Mouse (Mus musculus): Measurements from ENCODE around the gene Selenos. TPM values are rescaled to one million over a fixed set of nuclear protein-coding genes. Genes with fewer than 3 reads are reported as not detected.
"Not testable (repeated sequence)": the region's sequence is repeated elsewhere in the genome, so short reads cannot be mapped to it uniquely, and the experiment has no call there.

Gene Selenos
- polyA plus RNA-seq, 1 experiment from 2014 or later, result 123 TPM

- Histone ChIP-seq H3K9me3 (ENCODE audit: control insufficient read depth, low read length) (no peaks in the 10 kb centered on the region), H3K4me1 (replicated peaks; ENCODE audit: control insufficient read depth, insufficient read depth, low read length) (no peaks in the 10 kb centered on the region), H3K27ac (ENCODE audit: low read length) (no peak overlapping the region), H3K9ac (ENCODE audit: low read length) (no peak overlapping the region), H3K27me3 (ENCODE audit: control insufficient read depth, insufficient read depth, low read depth, low read length) (no peaks in the 10 kb centered on the region), H3K4me3 (ENCODE audit: low read length) (no peak overlapping the region), H3K36me3 (ENCODE audit: control insufficient read depth, insufficient read depth, low read length) (no peaks in the 10 kb centered on the region), H3K4me2 (ENCODE audit: low read depth, low read length) (no peak overlapping the region)
- ATAC-seq (ENCODE audit: low read depth), result no peak
- 77% methylated on average over 4 of the region's 4 CpGs for WGBS
These were observed 31.5 kb upstream of the Selenos start for GRCm38 (mm10) chr7:66047975-66048374.

GRCm38 (mm10) chr7:66048446-66049230 is 30.8 kb upstream of the Selenos start:
- no peak overlapping the region for H3K4me2 ChIP-seq (ENCODE audit: low read depth, low read length)
- ATAC-seq (ENCODE audit: low read depth), result no peak
- no peak overlapping the region for H3K9ac ChIP-seq (ENCODE audit: low read length)
- no peak overlapping the region for H3K27ac ChIP-seq (ENCODE audit: low read length)
- H3K36me3 ChIP-seq (ENCODE audit: control insufficient read depth, insufficient read depth, low read length), result no peaks in the 10 kb centered on the region
- H3K4me3 ChIP-seq (ENCODE audit: low read length), result no peak overlapping the region
- no peaks in the 10 kb centered on the region for H3K27me3 ChIP-seq (ENCODE audit: control insufficient read depth, insufficient read depth, low read depth, low read length)
- WGBS, result 79% methylated on average over 12 of the region's 12 CpGs
- H3K9me3 ChIP-seq (ENCODE audit: control insufficient read depth, low read length), result no peaks in the 10 kb centered on the region
- no peaks in the 10 kb centered on the region for H3K4me1 ChIP-seq (replicated peaks; ENCODE audit: control insufficient read depth, insufficient read depth, low read length)

GRCm38 (mm10) chr7:66053946-66054483 is 25.4 kb upstream of the Selenos start:
- Histone ChIP-seq H3K4me2 (ENCODE audit: low read depth, low read length) (no peak overlapping the region), H3K9me3 (ENCODE audit: control insufficient read depth, low read length) (no peaks in the 10 kb centered on the region), H3K4me3 (ENCODE audit: low read length) (no peak overlapping the region), H3K27me3 (ENCODE audit: control insufficient read depth, insufficient read depth, low read depth, low read length) (no peaks in the 10 kb centered on the region), H3K27ac (ENCODE audit: low read length) (no peak overlapping the region), H3K9ac (ENCODE audit: low read length) (no peak overlapping the region), H3K36me3 (ENCODE audit: control insufficient read depth, insufficient read depth, low read length) (no peaks in the 10 kb centered on the region), H3K4me1 (replicated peaks; ENCODE audit: control insufficient read depth, insufficient read depth, low read length) (no peaks in the 10 kb centered on the region)
- 81% methylated on average over 4 of the region's 4 CpGs for WGBS
- no peak for ATAC-seq (ENCODE audit: low read depth)

GRCm38 (mm10) chr7:66055356-66055755 is 24.1 kb upstream of the Selenos start:
- not testable (repeated sequence) for H3K27me3 ChIP-seq (ENCODE audit: control insufficient read depth, insufficient read depth, low read depth, low read length); H3K4me3 ChIP-seq (ENCODE audit: low read length); H3K9ac ChIP-seq (ENCODE audit: low read length); H3K9me3 ChIP-seq (ENCODE audit: control insufficient read depth, low read length); H3K27ac ChIP-seq (ENCODE audit: low read length); H3K4me1 ChIP-seq (replicated peaks; ENCODE audit: control insufficient read depth, insufficient read depth, low read length); H3K36me3 ChIP-seq (ENCODE audit: control insufficient read depth, insufficient read depth, low read length); H3K4me2 ChIP-seq (ENCODE audit: low read depth, low read length); ATAC-seq (ENCODE audit: low read depth)
- 5% methylated on average over 2 of the region's 2 CpGs for WGBS

GRCm38 (mm10) chr7:66058703-66059102 is 20.7 kb upstream of the Selenos start, which contains the start of gene Snrpa1:
Snrpa1 (plus strand) TSS chr7:66059003.
- H3K9me3 ChIP-seq (ENCODE audit: control insufficient read depth, low read length), result no peaks in the 10 kb centered on the region
- WGBS, result 85% methylated on average over 1 of the region's 1 CpGs
- H3K27ac ChIP-seq (ENCODE audit: low read length), result no peak within 1 kb of the TSS; the same call in 1 of the 2 replicates
- H3K36me3 ChIP-seq (ENCODE audit: control insufficient read depth, insufficient read depth, low read length), result 0 out of 2 replicates have a peak, but pooled peaks cover 2% of the 10 kb centered on the region
- peak within 1 kb of the TSS; percentile 99 for H3K4me3 ChIP-seq (ENCODE audit: low read length)
- peak within 1 kb of the TSS; percentile 73 for H3K4me2 ChIP-seq (ENCODE audit: low read depth, low read length)
- no peak for ATAC-seq (ENCODE audit: low read depth)
- H3K4me1 ChIP-seq (replicated peaks; ENCODE audit: control insufficient read depth, insufficient read depth, low read length), result peaks cover 9% of the 10 kb centered on the region
- no peaks in the 10 kb centered on the region for H3K27me3 ChIP-seq (ENCODE audit: control insufficient read depth, insufficient read depth, low read depth, low read length)
- peak within 1 kb of the TSS; percentile 97 for H3K9ac ChIP-seq (ENCODE audit: low read length)

- Histone ChIP-seq H3K4me2 (ENCODE audit: low read depth, low read length) (peak overlapping the region; percentile 73), H3K27ac (ENCODE audit: low read length) (peak overlapping the region; percentile 72), H3K27me3 (ENCODE audit: control insufficient read depth, insufficient read depth, low read depth, low read length) (no peaks in the 10 kb centered on the region), H3K36me3 (ENCODE audit: control insufficient read depth, insufficient read depth, low read length) (peaks cover 11% of the 10 kb centered on the region), H3K9ac (ENCODE audit: low read length) (peak overlapping the region; percentile 97), H3K9me3 (ENCODE audit: control insufficient read depth, low read length) (no peaks in the 10 kb centered on the region), H3K4me1 (replicated peaks; ENCODE audit: control insufficient read depth, insufficient read depth, low read length) (peaks cover 9% of the 10 kb centered on the region), H3K4me3 (ENCODE audit: low read length) (peak overlapping the region; percentile 99)
- under 1% methylated on average over 64 of the region's 64 CpGs for WGBS
- ATAC-seq (ENCODE audit: low read depth), result peak; percentile 97
These were observed 19.1 kb upstream of the Selenos start for GRCm38 (mm10) chr7:66060066-66060956.

GRCm38 (mm10) chr7:66061057-66061456 is 18.4 kb upstream of the Selenos start:
- H3K27me3 ChIP-seq (ENCODE audit: control insufficient read depth, insufficient read depth, low read depth, low read length), result no peaks in the 10 kb centered on the region
- peaks cover 9% of the 10 kb centered on the region for H3K4me1 ChIP-seq (replicated peaks; ENCODE audit: control insufficient read depth, insufficient read depth, low read length)
- no peaks in the 10 kb centered on the region for H3K9me3 ChIP-seq (ENCODE audit: control insufficient read depth, low read length)
- H3K4me3 ChIP-seq (ENCODE audit: low read length), result peak overlapping the region; percentile 99
- no peak overlapping the region for H3K27ac ChIP-seq (ENCODE audit: low read length)
- peak overlapping the region; percentile 73 for H3K4me2 ChIP-seq (ENCODE audit: low read depth, low read length)
- H3K36me3 ChIP-seq (ENCODE audit: control insufficient read depth, insufficient read depth, low read length), result peaks cover 15% of the 10 kb centered on the region
- no peak for ATAC-seq (ENCODE audit: low read depth)
- peak overlapping the region; percentile 97 for H3K9ac ChIP-seq (ENCODE audit: low read length)
- under 1% methylated on average over 14 of the region's 14 CpGs for WGBS

GRCm38 (mm10) chr7:66076411-66076810 is 3.0 kb upstream of the Selenos start:
- no peak for ATAC-seq (ENCODE audit: low read depth)
- Histone ChIP-seq H3K27me3 (ENCODE audit: control insufficient read depth, insufficient read depth, low read depth, low read length) (no peaks in the 10 kb centered on the region), H3K36me3 (ENCODE audit: control insufficient read depth, insufficient read depth, low read length) (peaks cover 29% of the 10 kb centered on the region), H3K9ac (ENCODE audit: low read length) (no peak overlapping the region), H3K4me1 (replicated peaks; ENCODE audit: control insufficient read depth, insufficient read depth, low read length) (peaks cover 13% of the 10 kb centered on the region), H3K4me2 (ENCODE audit: low read depth, low read length) (no peak overlapping the region), H3K27ac (ENCODE audit: low read length) (no peak overlapping the region), H3K9me3 (ENCODE audit: control insufficient read depth, low read length) (no peaks in the 10 kb centered on the region), H3K4me3 (ENCODE audit: low read length) (no peak overlapping the region)
- WGBS, result 59% methylated on average over 2 of the region's 2 CpGs

- Histone ChIP-seq H3K4me3 (ENCODE audit: low read length) (peak overlapping the region; percentile 75), H3K9ac (ENCODE audit: low read length) (peak overlapping the region; percentile 78), H3K4me1 (replicated peaks; ENCODE audit: control insufficient read depth, insufficient read depth, low read length) (peaks cover 13% of the 10 kb centered on the region), H3K4me2 (ENCODE audit: low read depth, low read length) (peak overlapping the region; percentile 84), H3K27ac (ENCODE audit: low read length) (no peak overlapping the region; the same call in 1 of the 2 replicates), H3K9me3 (ENCODE audit: control insufficient read depth, low read length) (no peaks in the 10 kb centered on the region), H3K36me3 (ENCODE audit: control insufficient read depth, insufficient read depth, low read length) (peaks cover 32% of the 10 kb centered on the region), H3K27me3 (ENCODE audit: control insufficient read depth, insufficient read depth, low read depth, low read length) (no peaks in the 10 kb centered on the region)
- 32% methylated on average over 5 of the region's 5 CpGs for WGBS
- no peak for ATAC-seq (ENCODE audit: low read depth)
These were observed 773 bp downstream of the Selenos start for GRCm38 (mm10) chr7:66080231-66080613.

Measured in lung, embryonic 16.5 days (tissue).